Mouse (Mus musculus) lung, embryonic 14.5 days (tissue): Measurements from ENCODE around the gene Oxnad1. TPM values are rescaled to one million over a fixed set of nuclear protein-coding genes. Genes with fewer than 3 reads are reported as not detected.
"Not testable (repeated sequence)": the region's sequence is repeated elsewhere in the genome, so short reads cannot be mapped to it uniquely, and the experiment has no call there.

Source experiments
- ATAC-seq: fragments of 200-750 bp; cut with Nextera tagmentation; 2 replicates; pipeline ENCODE4 v1.8.0; 2017; ENCODE audit warnings: mild to moderate bottlenecking, moderate TSS enrichment, moderate library complexity; ENCODE audit not compliant: insufficient read depth
- DNase-seq: peaks from one replicate; pipeline ENCODE4 v3.0.0-alpha.2; 2015
- H3K27ac ChIP-seq: fragments of 300-500 bp; sonication (generic); 2 replicates; pipeline ENCODE4 v1.5.1; 2014; ENCODE audit warnings: low read depth, mild to moderate bottlenecking, moderate library complexity
- H3K27me3 ChIP-seq: fragments of 300-500 bp; sonication (generic); 2 replicates; pipeline ENCODE4 v1.6.1; 2014; ENCODE audit warnings: low read length, control low read depth; ENCODE audit not compliant: insufficient read depth
- H3K36me3 ChIP-seq: fragments of 300-500 bp; sonication (generic); 2 replicates; pipeline ENCODE4 v1.6.1; 2014; ENCODE audit warnings: control low read depth; ENCODE audit not compliant: insufficient read depth
- H3K4me1 ChIP-seq: fragments of 300-500 bp; sonication (generic); 2 replicates; pipeline ENCODE4 v1.6.1; 2014; ENCODE audit warnings: antibody characterized with exemption, control low read depth; ENCODE audit not compliant: insufficient read depth
- H3K4me2 ChIP-seq: fragments of 300-500 bp; sonication (generic); 2 replicates; pipeline ENCODE4 v1.6.1; 2014; ENCODE audit warnings: mild to moderate bottlenecking
- H3K4me3 ChIP-seq: fragments of 300-500 bp; sonication (generic); 2 replicates; pipeline ENCODE4 v1.5.1; 2014; ENCODE audit warnings: low read depth, low read length
- H3K9ac ChIP-seq: fragments of 300-500 bp; sonication (generic); 2 replicates; pipeline ENCODE4 v1.6.1; 2014
- H3K9me3 ChIP-seq: fragments of 300-500 bp; sonication (generic); 2 replicates; pipeline ENCODE4 v1.6.1; 2016; ENCODE audit warnings: low read depth, low read length, control low read depth
- CTCF ChIP-seq: IDR thresholded peaks from 2 replicates; pipeline ENCODE4 v1.5.1; 2016; ENCODE audit warnings: antibody characterized with exemption, low read depth
- WGBS: fragments of 180-500 bp; shearing (Covaris S2); extraction: QIAGEN DNeasy Blood & Tissue Kit; methylation state at CpG from one replicate; pipeline ENCODE4 v1.1.7; 2014; 5-methylcytosine and 5-hydroxymethylcytosine counted together
- polyA plus RNA-seq: library from polyadenylated mRNA; unstranded; fragments of >200 nt; fragmentation: Nextera tagmentation; extraction: Ambion mirVana; gene quantifications from 2 replicates; pipeline ENCODE4 v1.2.1, GENCODE M21; 2014

Oxnad1 gene
- polyA plus RNA-seq, 1 experiment from 2014 or later = 15.9 TPM

- H3K27ac ChIP-seq = no peak overlapping the region
- TF ChIP-seq CTCF = no peak
- no peaks in the 10 kb centered on the region for H3K4me1 ChIP-seq
- no peak overlapping the region for H3K4me2 ChIP-seq
- no peaks in the 10 kb centered on the region for H3K27me3 ChIP-seq
- no peak overlapping the region for H3K4me3 ChIP-seq
- WGBS = 74% methylated on average over 5 of the region's 5 CpGs
- no peak overlapping the region for H3K9ac ChIP-seq
- ATAC-seq = no peak
- no peaks in the 10 kb centered on the region for H3K36me3 ChIP-seq
- DNase-seq = no peak
- no peaks in the 10 kb centered on the region for H3K9me3 ChIP-seq
Measured at GRCm38 (mm10) chr14:32128409-32128808, 43.2 kb downstream of the Oxnad1 start.

GRCm38 (mm10) chr14:32131836-32132235 is 46.7 kb downstream of the Oxnad1 start:
- Histone ChIP-seq H3K36me3 (no peaks in the 10 kb centered on the region), H3K9me3 (no peaks in the 10 kb centered on the region), H3K4me2 (no peak overlapping the region), H3K4me3 (no peak overlapping the region), H3K27ac (no peak overlapping the region), H3K9ac (no peak overlapping the region), H3K4me1 (no peaks in the 10 kb centered on the region), H3K27me3 (no peaks in the 10 kb centered on the region)
- DNase-seq = no peak
- ATAC-seq = no peak
- WGBS = 30% methylated on average over 4 of the region's 4 CpGs
- no peak for TF ChIP-seq CTCF

- no peak overlapping the region for H3K9ac ChIP-seq
- no peaks in the 10 kb centered on the region for H3K27me3 ChIP-seq
- ATAC-seq (no peak), DNase-seq (no peak)
- no peak overlapping the region for H3K4me2 ChIP-seq
- H3K9me3 ChIP-seq = no peaks in the 10 kb centered on the region
- no peaks in the 10 kb centered on the region for H3K4me1 ChIP-seq
- WGBS = 44% methylated on average over 2 of the region's 2 CpGs
- no peak for TF ChIP-seq CTCF
- no peak overlapping the region for H3K27ac ChIP-seq
- no peak overlapping the region for H3K4me3 ChIP-seq
- no peaks in the 10 kb centered on the region for H3K36me3 ChIP-seq
Measured at GRCm38 (mm10) chr14:32134293-32134692, 49.1 kb downstream of the Oxnad1 start.

- not testable (repeated sequence) for H3K4me3 ChIP-seq, H3K27ac ChIP-seq, H3K4me2 ChIP-seq, DNase-seq, H3K9me3 ChIP-seq, H3K27me3 ChIP-seq, ATAC-seq, H3K4me1 ChIP-seq, H3K36me3 ChIP-seq, H3K9ac ChIP-seq
- WGBS = 43% methylated on average over 3 of the region's 3 CpGs
Measured at GRCm38 (mm10) chr14:32136467-32136866, 51.3 kb downstream of the Oxnad1 start.

GRCm38 (mm10) chr14:32140359-32140965 is 55.3 kb downstream of the Oxnad1 start:
- H3K4me1 ChIP-seq = no peaks in the 10 kb centered on the region
- H3K9me3 ChIP-seq = no peaks in the 10 kb centered on the region
- TF ChIP-seq CTCF = no peak
- no peak overlapping the region for H3K9ac ChIP-seq
- no peaks in the 10 kb centered on the region for H3K36me3 ChIP-seq
- H3K27ac ChIP-seq = no peak overlapping the region
- H3K27me3 ChIP-seq = no peaks in the 10 kb centered on the region
- DNase-seq (no peak), ATAC-seq (no peak)
- no peak overlapping the region for H3K4me3 ChIP-seq
- 73% methylated on average over 5 of the region's 5 CpGs for WGBS
- H3K4me2 ChIP-seq = no peak overlapping the region

GRCm38 (mm10) chr14:32141723-32142122 is 56.5 kb downstream of the Oxnad1 start, which contains the start of gene Msmb:
Gene Msmb (plus strand): TSS chr14:32142023.
- no peak for TF ChIP-seq CTCF
- Histone ChIP-seq H3K9ac (no peak within 1 kb of the TSS), H3K4me3 (no peak within 1 kb of the TSS), H3K9me3 (no peaks in the 10 kb centered on the region; the same call in 1 of the 2 replicates), H3K4me2 (no peak within 1 kb of the TSS), H3K27me3 (no peaks in the 10 kb centered on the region), H3K4me1 (no peaks in the 10 kb centered on the region), H3K36me3 (no peaks in the 10 kb centered on the region), H3K27ac (no peak within 1 kb of the TSS)
- 76% methylated on average over 5 of the region's 5 CpGs for WGBS
- no peak for ATAC-seq
- no peak for DNase-seq

- ATAC-seq = no peak
- no peaks in the 10 kb centered on the region for H3K27me3 ChIP-seq
- H3K9me3 ChIP-seq = no peaks in the 10 kb centered on the region; the same call in 1 of the 2 replicates
- no peak overlapping the region for H3K9ac ChIP-seq
- no peak overlapping the region for H3K27ac ChIP-seq
- TF ChIP-seq CTCF = no peak
- no peaks in the 10 kb centered on the region for H3K36me3 ChIP-seq
- H3K4me2 ChIP-seq = no peak overlapping the region
- no peak for DNase-seq
- no peak overlapping the region for H3K4me3 ChIP-seq
- H3K4me1 ChIP-seq = no peaks in the 10 kb centered on the region
Measured at GRCm38 (mm10) chr14:32144734-32145133, 59.6 kb downstream of the Oxnad1 start.
